In the genomic region with DNA sequence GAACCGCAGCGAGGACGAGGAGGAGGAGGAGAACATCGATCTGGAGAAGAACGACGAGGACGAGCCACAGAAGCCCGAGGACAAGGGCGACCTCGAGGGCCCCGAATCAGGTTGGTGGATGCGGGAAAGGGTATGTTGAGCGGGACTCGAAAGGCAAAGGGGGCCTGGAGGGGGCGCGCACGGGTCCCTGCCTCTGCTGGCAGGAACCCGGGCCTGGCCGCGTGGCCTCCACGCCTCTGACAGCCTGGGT, we compare ENCODE assay signal across 8 mouse cellular contexts. TPM values are rescaled to one million over a fixed set of nuclear protein-coding genes. Genes with fewer than 3 reads are reported as not detected.
DNase-seq lines count a peak whose midpoint lies in the region; ATAC-seq and TF ChIP-seq lines count a peak whose summit lies in the region.

No protein-coding gene starts in this region.

- TF ChIP-seq EP300 in lung, postnatal 0 days (IDR thresholded peaks at IDR 0.05): no peak
- TF ChIP-seq EP300 in stomach, postnatal 0 days (optimal IDR thresholded peaks at IDR 0.05): no peak

- 0 out of 2 replicates have a peak, but pooled peaks have one; percentile 10 for TF ChIP-seq CTCF in lung, postnatal 0 days (IDR thresholded peaks at IDR 0.05)
- TF ChIP-seq CTCF in stomach, postnatal 0 days (IDR thresholded peaks at IDR 0.05; ENCODE audit: low read depth): no peak

- H3K9me3 ChIP-seq in embryonic facial prominence, embryonic 12.5 days: no peaks in the 10 kb centered on the region
- no peaks in the 10 kb centered on the region for H3K9me3 ChIP-seq in hindbrain, embryonic 15.5 days
- H3K9me3 ChIP-seq in lung, postnatal 0 days (ENCODE audit: low read length): no peaks in the 10 kb centered on the region
- no peaks in the 10 kb centered on the region for H3K9me3 ChIP-seq in stomach, postnatal 0 days (ENCODE audit: control insufficient read depth, low read length)

- peak overlapping the region; percentile 91 for H3K9ac ChIP-seq in embryonic facial prominence, embryonic 12.5 days
- peak overlapping the region; percentile 67 for H3K9ac ChIP-seq in hindbrain, embryonic 15.5 days
- peak overlapping the region; percentile 60 for H3K9ac ChIP-seq in lung, postnatal 0 days (replicated peaks; ENCODE audit: low read depth)
- H3K9ac ChIP-seq in stomach, postnatal 0 days (ENCODE audit: low read length): peak overlapping the region; percentile 77

- no peak for ATAC-seq in embryonic facial prominence, embryonic 12.5 days (ENCODE audit: insufficient number of reproducible peaks, insufficient read depth, low FRiP score, low TSS enrichment)
- ATAC-seq in hindbrain, embryonic 15.5 days (ENCODE audit: low FRiP score, low read depth): no peak
- no peak for ATAC-seq in lung, postnatal 0 days
- ATAC-seq in stomach, postnatal 0 days (ENCODE audit: low FRiP score, low TSS enrichment): no peak

- H3K4me3 ChIP-seq in embryonic facial prominence, embryonic 12.5 days: peak overlapping the region; percentile 62
- peak overlapping the region; percentile 81 for H3K4me3 ChIP-seq in hindbrain, embryonic 15.5 days
- peak overlapping the region; percentile 70 for H3K4me3 ChIP-seq in lung, postnatal 0 days (ENCODE audit: low read depth, low read length)
- peak overlapping the region; percentile 69 for H3K4me3 ChIP-seq in stomach, postnatal 0 days (ENCODE audit: low read depth, low read length)

- under 1% methylated on average over 21 of the region's 21 CpGs for WGBS in embryonic facial prominence, embryonic 12.5 days
- 0% methylated on average over 14 of the region's 21 CpGs for WGBS in hindbrain, embryonic 15.5 days
- 3% methylated on average over 20 of the region's 21 CpGs for WGBS in lung, postnatal 0 days
- WGBS in stomach, postnatal 0 days: 2% methylated on average over 17 of the region's 21 CpGs

- H3K27me3 ChIP-seq in embryonic facial prominence, embryonic 12.5 days: peaks cover 35% of the 10 kb centered on the region
- peaks cover 9% of the 10 kb centered on the region for H3K27me3 ChIP-seq in hindbrain, embryonic 15.5 days
- H3K27me3 ChIP-seq in lung, postnatal 0 days (replicated peaks; ENCODE audit: insufficient read depth, low read length): peaks cover 43% of the 10 kb centered on the region
- peaks cover 36% of the 10 kb centered on the region for H3K27me3 ChIP-seq in stomach, postnatal 0 days (ENCODE audit: control insufficient read depth, insufficient read depth, low read length)

- peak; percentile 18 to 21 for DNase-seq in lung, adult 18-20 months
- no peak for DNase-seq in lung, postnatal 36 days
- peak; percentile 28 for DNase-seq in lung, postnatal 0 days (ENCODE audit: low spot score)
- DNase-seq in stomach, postnatal 0 days (ENCODE audit: low spot score): peak; percentile 46
- no peak for DNase-seq in ovary, adult 18-20 months (ENCODE audit: low spot score)
- DNase-seq in ovary, postnatal 14 days (ENCODE audit: low spot score): no peak

- H3K4me2 ChIP-seq in embryonic facial prominence, embryonic 12.5 days (replicated peaks): peak overlapping the region; percentile 66
- H3K4me2 ChIP-seq in hindbrain, embryonic 15.5 days: peak overlapping the region; percentile 70
- peak overlapping the region; percentile 60 for H3K4me2 ChIP-seq in lung, postnatal 0 days (replicated peaks; ENCODE audit: low read depth, low read length)
- peak overlapping the region; percentile 72 for H3K4me2 ChIP-seq in stomach, postnatal 0 days (replicated peaks; ENCODE audit: low read depth)

- peaks cover 26% of the 10 kb centered on the region; the same call in 1 of the 2 replicates for H3K4me1 ChIP-seq in embryonic facial prominence, embryonic 12.5 days
- H3K4me1 ChIP-seq in hindbrain, embryonic 15.5 days (replicated peaks): peaks cover 60% of the 10 kb centered on the region
- H3K4me1 ChIP-seq in lung, postnatal 0 days (ENCODE audit: insufficient read depth, low read depth, low read length): peaks cover 7% of the 10 kb centered on the region; the same call in 1 of the 2 replicates
- no peaks in the 10 kb centered on the region for H3K4me1 ChIP-seq in stomach, postnatal 0 days (replicated peaks; ENCODE audit: control insufficient read depth, insufficient read depth)

- H3K36me3 ChIP-seq in embryonic facial prominence, embryonic 12.5 days: 0 out of 2 replicates have a peak, but pooled peaks cover 3% of the 10 kb centered on the region
- no peaks in the 10 kb centered on the region for H3K36me3 ChIP-seq in hindbrain, embryonic 15.5 days
- H3K36me3 ChIP-seq in lung, postnatal 0 days (ENCODE audit: insufficient read depth, low read length): no peaks in the 10 kb centered on the region
- H3K36me3 ChIP-seq in stomach, postnatal 0 days (ENCODE audit: control insufficient read depth, insufficient read depth, low read length): no peaks in the 10 kb centered on the region

- H3K27ac ChIP-seq in embryonic facial prominence, embryonic 12.5 days: peak overlapping the region; percentile 95
- peak overlapping the region; percentile 94 for H3K27ac ChIP-seq in hindbrain, embryonic 15.5 days (replicated peaks)
- H3K27ac ChIP-seq in lung, postnatal 0 days (ENCODE audit: low read length): 0 out of 2 replicates have a peak overlapping the region, but pooled peaks have one; percentile 32
- H3K27ac ChIP-seq in stomach, postnatal 0 days (replicated peaks): no peak overlapping the region

RNA-seq across cellular contexts. Expression of a gene that starts 2.3 kb away (rescaled TPM):
- polyA plus RNA-seq in embryonic facial prominence, embryonic 12.5 days (2016; fragmentation: Nextera tagmentation; extraction: Ambion mirVana): 27.2 and 33.6 TPM in 2 replicates
- 16.0 and 24.2 TPM in 2 replicates for polyA plus RNA-seq in hindbrain, embryonic 15.5 days (2015; fragmentation: Nextera tagmentation; extraction: Ambion mirVana)
- 19.3 and 21.1 TPM in 2 replicates for polyA plus RNA-seq in lung, postnatal 0 days (2015; fragmentation: Nextera tagmentation; extraction: Ambion mirVana)
- polyA plus RNA-seq in stomach, postnatal 0 days (2015; fragmentation: Nextera tagmentation; extraction: Ambion mirVana): 4.5 and 4.7 TPM in 2 replicates

Comparison
In these comparisons a context has a peak if more than half of its experiments do, and no peak if none do; other contexts are left out.
1. DNase-seq: peak in lung, adult 18-20 months (2 of 2), lung, postnatal 0 days (single experiment) and stomach, postnatal 0 days (single experiment); none in lung, postnatal 36 days (single experiment), ovary, adult 18-20 months (single experiment) and ovary, postnatal 14 days (single experiment).
2. Peak in every context shown above with its lines, with median percentiles within 50 percentile points of each other: H3K4me2 ChIP-seq, H3K4me3 ChIP-seq and H3K9ac ChIP-seq.